Mouse (Mus musculus): ENCODE results near the gene Cmtm1. TPM values are rescaled to one million over a fixed set of nuclear protein-coding genes. Genes with fewer than 3 reads are reported as not detected.

The Cmtm1 gene
- polyA plus RNA-seq, 1 experiment from 2014 or later: not detected

- 3% methylated on average over 41 of the region's 41 CpGs for WGBS
- Histone ChIP-seq H3K27ac (peak within 1 kb of the TSS; percentile 86), H3K4me1 (peaks cover 21% of the 10 kb centered on the region), H3K4me3 (replicated peaks) (peak within 1 kb of the TSS; percentile 67), H3K9me3 (no peaks in the 10 kb centered on the region), H3K27me3 (no peaks in the 10 kb centered on the region), H3K4me2 (peak within 1 kb of the TSS; percentile 73), H3K36me3 (replicated peaks) (no peaks in the 10 kb centered on the region), H3K9ac (peak within 1 kb of the TSS; percentile 66)
- ATAC-seq (ENCODE audit: low FRiP score): peak; percentile 89
Measured at GRCm38 (mm10) chr8:104250439-104251367, 59.2 kb downstream of the Cmtm1 start, which contains the start of gene Cklf. Gene Cklf, plus strand, starts transcription at chr8:104250861.

- Histone ChIP-seq H3K4me1 (peaks cover 21% of the 10 kb centered on the region), H3K4me2 (no peak overlapping the region), H3K9me3 (no peaks in the 10 kb centered on the region), H3K27me3 (no peaks in the 10 kb centered on the region), H3K27ac (no peak overlapping the region), H3K4me3 (replicated peaks) (no peak overlapping the region), H3K9ac (no peak overlapping the region), H3K36me3 (replicated peaks) (peaks cover 8% of the 10 kb centered on the region)
- no peak for ATAC-seq (ENCODE audit: low FRiP score)
- 88% methylated on average over 7 of the region's 7 CpGs for WGBS
Measured at GRCm38 (mm10) chr8:104249442-104249996, 60.4 kb downstream of the Cmtm1 start.

- Histone ChIP-seq H3K27ac (no peak within 1 kb of the TSS; the same call in 1 of the 2 replicates), H3K9ac (peak within 1 kb of the TSS; percentile 80), H3K27me3 (no peaks in the 10 kb centered on the region), H3K4me1 (peaks cover 21% of the 10 kb centered on the region), H3K36me3 (replicated peaks) (peaks cover 10% of the 10 kb centered on the region), H3K4me3 (replicated peaks) (peak within 1 kb of the TSS; percentile 86), H3K9me3 (no peaks in the 10 kb centered on the region), H3K4me2 (peak within 1 kb of the TSS; percentile 79)
- WGBS: under 1% methylated on average over 28 of the region's 28 CpGs
- peak; percentile 91 for ATAC-seq (ENCODE audit: low FRiP score)
Measured at GRCm38 (mm10) chr8:104248276-104248675, 61.7 kb downstream of the Cmtm1 start, which contains the start of gene Tk2. Gene Tk2, minus strand, starts transcription at chr8:104248558.

- Histone ChIP-seq H3K9ac (peak overlapping the region; percentile 80), H3K4me1 (peaks cover 21% of the 10 kb centered on the region), H3K9me3 (no peaks in the 10 kb centered on the region), H3K4me3 (replicated peaks) (peak overlapping the region; percentile 86), H3K36me3 (replicated peaks) (peaks cover 14% of the 10 kb centered on the region), H3K4me2 (peak overlapping the region; percentile 79), H3K27ac (no peak overlapping the region; the same call in 1 of the 2 replicates), H3K27me3 (no peaks in the 10 kb centered on the region)
- WGBS: 3% methylated on average over 11 of the region's 11 CpGs
- ATAC-seq (ENCODE audit: low FRiP score): peak; percentile 4; the same call in 1 of the 2 replicates
Measured at GRCm38 (mm10) chr8:104247908-104248275, 62.1 kb downstream of the Cmtm1 start.

GRCm38 (mm10) chr8:104247054-104247907 lies 62.7 kb downstream of the Cmtm1 start:
- peak overlapping the region; percentile 79 for H3K4me2 ChIP-seq
- H3K4me3 ChIP-seq (replicated peaks): peak overlapping the region; percentile 86
- H3K9ac ChIP-seq: peak overlapping the region; percentile 80
- no peaks in the 10 kb centered on the region for H3K27me3 ChIP-seq
- 72% methylated on average over 22 of the region's 22 CpGs for WGBS
- ATAC-seq (ENCODE audit: low FRiP score): no peak
- no peaks in the 10 kb centered on the region for H3K9me3 ChIP-seq
- no peak overlapping the region for H3K27ac ChIP-seq
- H3K36me3 ChIP-seq (replicated peaks): peaks cover 20% of the 10 kb centered on the region
- peaks cover 21% of the 10 kb centered on the region for H3K4me1 ChIP-seq

- no peak overlapping the region for H3K9ac ChIP-seq
- no peak overlapping the region for H3K4me3 ChIP-seq (replicated peaks)
- no peak for ATAC-seq (ENCODE audit: low FRiP score)
- H3K27ac ChIP-seq: no peak overlapping the region
- H3K4me2 ChIP-seq: no peak overlapping the region
- no peaks in the 10 kb centered on the region for H3K9me3 ChIP-seq
- WGBS: 87% methylated on average over 4 of the region's 4 CpGs
- peaks cover 26% of the 10 kb centered on the region for H3K36me3 ChIP-seq (replicated peaks)
- H3K4me1 ChIP-seq: peaks cover 19% of the 10 kb centered on the region
- H3K27me3 ChIP-seq: no peaks in the 10 kb centered on the region
Measured at GRCm38 (mm10) chr8:104246621-104247020, 63.3 kb downstream of the Cmtm1 start.

Other genes starting within 250 kb of the Cmtm1 start
- gene Cdh5, start 208.5 kb downstream of the Cmtm1 start, polyA plus RNA-seq (2016; fragmentation: Nextera tagmentation; extraction: Ambion mirVana): 10.0 and 10.9 TPM in 2 replicates
- 0.31 and 0.82 TPM in 2 replicates for gene Bean1, start 139.7 kb downstream of the Cmtm1 start, polyA plus RNA-seq (2016; fragmentation: Nextera tagmentation; extraction: Ambion mirVana)
- gene Tk2, start 61.6 kb downstream of the Cmtm1 start, polyA plus RNA-seq (2016; fragmentation: Nextera tagmentation; extraction: Ambion mirVana): 35.4 and 35.9 TPM in 2 replicates
- 39.6 and 45.2 TPM in 2 replicates for gene Cklf, start 59.3 kb downstream of the Cmtm1 start, polyA plus RNA-seq (2016; fragmentation: Nextera tagmentation; extraction: Ambion mirVana)
- not detected in 2 replicates for gene Cmtm2a, start 17.0 kb downstream of the Cmtm1 start, polyA plus RNA-seq (2016; fragmentation: Nextera tagmentation; extraction: Ambion mirVana)
- gene Gm45711, start 64 bp downstream of the Cmtm1 start, polyA plus RNA-seq (2016; fragmentation: Nextera tagmentation; extraction: Ambion mirVana): not detected in 2 replicates
- gene Gm11020, start 11.4 kb upstream of the Cmtm1 start, polyA plus RNA-seq (2016; fragmentation: Nextera tagmentation; extraction: Ambion mirVana): not detected in 2 replicates
- gene Cmtm2b, start 12.1 kb upstream of the Cmtm1 start, polyA plus RNA-seq (2016; fragmentation: Nextera tagmentation; extraction: Ambion mirVana): not detected in 2 replicates
- 51.3 and 59.9 TPM in 2 replicates for gene Cmtm3, start 29.3 kb upstream of the Cmtm1 start, polyA plus RNA-seq (2016; fragmentation: Nextera tagmentation; extraction: Ambion mirVana)
- 3.3 and 3.5 TPM in 2 replicates for gene Cmtm4, start 85.7 kb upstream of the Cmtm1 start, polyA plus RNA-seq (2016; fragmentation: Nextera tagmentation; extraction: Ambion mirVana)
- 129 and 136 TPM in 2 replicates for gene Dync1li2, start 132.9 kb upstream of the Cmtm1 start, polyA plus RNA-seq (2016; fragmentation: Nextera tagmentation; extraction: Ambion mirVana)
- 0.18 and 0.32 TPM in 2 replicates for gene Terb1, start 199.8 kb upstream of the Cmtm1 start, polyA plus RNA-seq (2016; fragmentation: Nextera tagmentation; extraction: Ambion mirVana)
- gene Nae1, start 224.5 kb upstream of the Cmtm1 start, polyA plus RNA-seq (2016; fragmentation: Nextera tagmentation; extraction: Ambion mirVana): 124 and 128 TPM in 2 replicates
- gene Car7, start 224.5 kb upstream of the Cmtm1 start, polyA plus RNA-seq (2016; fragmentation: Nextera tagmentation; extraction: Ambion mirVana): 1.5 and 1.6 TPM in 2 replicates

Measured in forebrain, embryonic 12.5 days (tissue).